In genomic region chr10:77589749-77590148, GRCm38 (mm10) we compare ENCODE assay signal across 15 mouse cellular contexts. TPM values are rescaled to one million over a fixed set of nuclear protein-coding genes. Genes with fewer than 3 reads are reported as not detected.
DNase-seq lines count a peak whose midpoint lies in the region; ATAC-seq and TF ChIP-seq lines count a peak whose summit lies in the region.
"Had no signal": no experiment of that assay in that cellular context is flagged by ENCODE, and none has a peak within 500 bp of the region (broad histone marks: within the 10 kb centered on the region; RNA-seq: fewer than 3 reads in every experiment).

No protein-coding gene starts in this region.

- H3K4me1 ChIP-seq in heart, embryonic 13.5 days: peaks cover 55% of the 10 kb centered on the region
- peaks cover 4% of the 10 kb centered on the region; the same call in 1 of the 2 replicates for H3K4me1 ChIP-seq in kidney, embryonic 14.5 days (ENCODE audit: control insufficient read depth, insufficient read depth, low read length)
- H3K4me1 ChIP-seq in cortical plate, adult 2 months (ENCODE audit: control insufficient read depth, insufficient read depth, low read length): peaks cover 21% of the 10 kb centered on the region
- H3K4me1 ChIP-seq in liver, embryonic 12.5 days: peaks cover 67% of the 10 kb centered on the region

- H3K4me2 ChIP-seq in heart, embryonic 13.5 days: peak overlapping the region; percentile 2; the same call in 1 of the 2 replicates
- no peak overlapping the region for H3K4me2 ChIP-seq in kidney, embryonic 14.5 days (replicated peaks; ENCODE audit: low read depth, low read length)
- peak overlapping the region; percentile 18; the same call in 1 of the 2 replicates for H3K4me2 ChIP-seq in liver, embryonic 12.5 days
- H3K4me2 ChIP-seq: forebrain, embryonic 12.5 days; midbrain, embryonic 12.5 days had no signal

- peaks cover 79% of the 10 kb centered on the region for H3K36me3 ChIP-seq in heart, embryonic 13.5 days
- peaks cover 64% of the 10 kb centered on the region for H3K36me3 ChIP-seq in kidney, embryonic 14.5 days (ENCODE audit: control insufficient read depth, insufficient read depth, low read length)
- peaks cover 89% of the 10 kb centered on the region for H3K36me3 ChIP-seq in liver, embryonic 12.5 days

- DNase-seq in heart, adult 18-20 months: no peak
- no peak for DNase-seq in kidney, adult 8-10 months
- DNase-seq: cerebellum, adult 2 months; gastrocnemius, postnatal 10 days; kidney, adult 11 months; lung, postnatal 10 days had no signal

- no peak for TF ChIP-seq CTCF in cortical plate, adult 2 months (IDR thresholded peaks at IDR 0.05; ENCODE audit: extremely low read depth, insufficient read depth, low read length)

- H3K27me3 ChIP-seq in heart, embryonic 13.5 days (replicated peaks): no peaks in the 10 kb centered on the region
- H3K27me3 ChIP-seq in kidney, embryonic 14.5 days (ENCODE audit: control insufficient read depth, insufficient read depth, low read length): no peaks in the 10 kb centered on the region
- no peaks in the 10 kb centered on the region for H3K27me3 ChIP-seq in liver, embryonic 12.5 days (replicated peaks)
- H3K27me3 ChIP-seq: CH12.LX; forebrain, embryonic 12.5 days; midbrain, embryonic 12.5 days; Patski had no signal

- ATAC-seq in heart, embryonic 13.5 days (ENCODE audit: extremely low read depth, insufficient number of reproducible peaks, low FRiP score, low TSS enrichment): no peak
- peak; percentile 33; the same call in 1 of the 2 replicates for ATAC-seq in kidney, embryonic 14.5 days (ENCODE audit: low FRiP score, low TSS enrichment)
- no peak for ATAC-seq in liver, embryonic 12.5 days
- no peak for ATAC-seq in inflammation-experienced regulatory T-cells, adult 6 months
- ATAC-seq: Patski had no signal

- no peak overlapping the region for H3K4me3 ChIP-seq in heart, embryonic 13.5 days
- H3K4me3 ChIP-seq in kidney, embryonic 14.5 days (ENCODE audit: low read length): no peak overlapping the region
- H3K4me3 ChIP-seq in cortical plate, adult 2 months (ENCODE audit: insufficient read depth, low read length): no peak overlapping the region
- no peak overlapping the region for H3K4me3 ChIP-seq in liver, embryonic 12.5 days
- H3K4me3 ChIP-seq: forebrain, embryonic 12.5 days; midbrain, embryonic 12.5 days had no signal

- H3K9ac ChIP-seq in heart, embryonic 13.5 days: no peak overlapping the region
- H3K9ac ChIP-seq in kidney, embryonic 14.5 days (ENCODE audit: low read depth, low read length): no peak overlapping the region
- peak overlapping the region; percentile 14; the same call in 1 of the 2 replicates for H3K9ac ChIP-seq in liver, embryonic 12.5 days
- H3K9ac ChIP-seq: midbrain, embryonic 12.5 days had no signal

- peak overlapping the region; percentile 74 for H3K27ac ChIP-seq in heart, embryonic 13.5 days (replicated peaks)
- no peak overlapping the region for H3K27ac ChIP-seq in kidney, embryonic 14.5 days (ENCODE audit: low read depth, low read length)
- peak overlapping the region; percentile 41; the same call in 1 of the 2 replicates for H3K27ac ChIP-seq in cortical plate, adult 2 months (ENCODE audit: insufficient read depth, low read length)
- H3K27ac ChIP-seq in liver, embryonic 12.5 days: peak overlapping the region; percentile 81
- H3K27ac ChIP-seq: forebrain, embryonic 12.5 days; midbrain, embryonic 12.5 days had no signal

- 73% methylated on average over 8 of the region's 8 CpGs for WGBS in heart, embryonic 13.5 days
- 78% methylated on average over 8 of the region's 8 CpGs for WGBS in kidney, embryonic 14.5 days
- 71% methylated on average over 8 of the region's 8 CpGs for WGBS in liver, embryonic 12.5 days (ENCODE audit: insufficient replicate concordance)

- no peaks in the 10 kb centered on the region for H3K9me3 ChIP-seq in heart, embryonic 13.5 days
- H3K9me3 ChIP-seq in kidney, embryonic 14.5 days (ENCODE audit: control insufficient read depth, low read length): no peaks in the 10 kb centered on the region
- no peaks in the 10 kb centered on the region for H3K9me3 ChIP-seq in liver, embryonic 12.5 days (replicated peaks)
- H3K9me3 ChIP-seq: forebrain, embryonic 12.5 days; midbrain, embryonic 12.5 days had no signal

- no peak for TF ChIP-seq POLR2A in cortical plate, adult 2 months (IDR thresholded peaks at IDR 0.05; ENCODE audit: extremely low read depth, insufficient read depth, low read length)

RNA-seq across cellular contexts. Expression of gene Pttg1ip, which starts 8.2 kb away (rescaled TPM):
- 103 and 110 TPM in 2 replicates for polyA plus RNA-seq in heart, embryonic 13.5 days (2015; fragmentation: Nextera tagmentation; extraction: Ambion mirVana)
- total RNA-seq in heart, adult 18-20 months (2021): 100 to 1,000 TPM; 132 to 150 TPM
- polyA plus RNA-seq in kidney, embryonic 14.5 days (2014; fragmentation: Nextera tagmentation; extraction: Ambion mirVana): 104 and 144 TPM in 2 replicates
- 111 and 113 TPM in 2 replicates for polyA plus RNA-seq in cortical plate, adult 2 months (2012; rRNA removed)
- polyA plus RNA-seq in liver, embryonic 12.5 days (2016; fragmentation: Nextera tagmentation; extraction: Ambion mirVana): 68.8 and 72.8 TPM in 2 replicates
- 100 to 1,000 TPM in 2 of 3 experiments, 10 to 100 TPM in 1; 83.7 to 113 (median 112) TPM for polyA plus RNA-seq in inflammation-experienced regulatory T-cells, adult 6 months (2017; shearing (Covaris generic))

RNA-seq across cellular contexts. Expression of gene Sumo3, which starts 16.1 kb away (rescaled TPM):
- polyA plus RNA-seq in heart, embryonic 13.5 days (2015; fragmentation: Nextera tagmentation; extraction: Ambion mirVana): 171 and 186 TPM in 2 replicates
- 10 to 100 TPM; 81.7 to 82.3 TPM for total RNA-seq in heart, adult 18-20 months (2021)
- 253 and 294 TPM in 2 replicates for polyA plus RNA-seq in kidney, embryonic 14.5 days (2014; fragmentation: Nextera tagmentation; extraction: Ambion mirVana)
- 270 and 272 TPM in 2 replicates for polyA plus RNA-seq in cortical plate, adult 2 months (2012; rRNA removed)
- 138 and 146 TPM in 2 replicates for polyA plus RNA-seq in liver, embryonic 12.5 days (2016; fragmentation: Nextera tagmentation; extraction: Ambion mirVana)
- polyA plus RNA-seq in inflammation-experienced regulatory T-cells, adult 6 months (2017; shearing (Covaris generic)): 10 to 100 TPM; 73.1 to 90.7 (median 74.3) TPM

RNA-seq across cellular contexts. Expression of gene Gm49325, which starts 16.2 kb away (rescaled TPM):
- polyA plus RNA-seq in heart, embryonic 13.5 days (2015; fragmentation: Nextera tagmentation; extraction: Ambion mirVana): 2.8 TPM in 1 of 2 replicates, not detected in the other
- total RNA-seq in heart, adult 18-20 months (2021): 10 to 100 TPM; 15.5 to 15.7 TPM
- 1.2 and 1.8 TPM in 2 replicates for polyA plus RNA-seq in kidney, embryonic 14.5 days (2014; fragmentation: Nextera tagmentation; extraction: Ambion mirVana)
- 9.3 TPM in 1 of 2 replicates, not detected in the other for polyA plus RNA-seq in cortical plate, adult 2 months (2012; rRNA removed)
- 5.1 TPM in 1 of 2 replicates, not detected in the other for polyA plus RNA-seq in liver, embryonic 12.5 days (2016; fragmentation: Nextera tagmentation; extraction: Ambion mirVana)
- 10 to 100 TPM in 1 of 3 experiments, 1 to 10 TPM in 1, not detected in 1; 3.6 to 10.0 TPM for polyA plus RNA-seq in inflammation-experienced regulatory T-cells, adult 6 months (2017; shearing (Covaris generic))

RNA-seq across cellular contexts. Expression of gene Ube2g2, which starts 32.3 kb away (rescaled TPM):
- polyA plus RNA-seq in heart, embryonic 13.5 days (2015; fragmentation: Nextera tagmentation; extraction: Ambion mirVana): 78.6 and 81.9 TPM in 2 replicates
- total RNA-seq in heart, adult 18-20 months (2021): 10 to 100 TPM; 80.9 to 82.8 TPM
- 41.3 and 51.8 TPM in 2 replicates for polyA plus RNA-seq in kidney, embryonic 14.5 days (2014; fragmentation: Nextera tagmentation; extraction: Ambion mirVana)
- polyA plus RNA-seq in cortical plate, adult 2 months (2012; rRNA removed): 38.8 and 40.7 TPM in 2 replicates
- polyA plus RNA-seq in liver, embryonic 12.5 days (2016; fragmentation: Nextera tagmentation; extraction: Ambion mirVana): 55.7 and 59.9 TPM in 2 replicates
- 10 to 100 TPM; 41.1 to 55.4 (median 50.1) TPM for polyA plus RNA-seq in inflammation-experienced regulatory T-cells, adult 6 months (2017; shearing (Covaris generic))

RNA-seq across cellular contexts. Expression of gene Itgb2, which starts 59.7 kb away (rescaled TPM):
- polyA plus RNA-seq in heart, embryonic 13.5 days (2015; fragmentation: Nextera tagmentation; extraction: Ambion mirVana): 1.5 and 1.6 TPM in 2 replicates
- 1 to 10 TPM; 6.8 to 7.9 TPM for total RNA-seq in heart, adult 18-20 months (2021)
- 1.1 and 1.3 TPM in 2 replicates for polyA plus RNA-seq in kidney, embryonic 14.5 days (2014; fragmentation: Nextera tagmentation; extraction: Ambion mirVana)
- 6.1 and 7.3 TPM in 2 replicates for polyA plus RNA-seq in cortical plate, adult 2 months (2012; rRNA removed)
- polyA plus RNA-seq in liver, embryonic 12.5 days (2016; fragmentation: Nextera tagmentation; extraction: Ambion mirVana): 13.5 and 13.9 TPM in 2 replicates
- polyA plus RNA-seq in inflammation-experienced regulatory T-cells, adult 6 months (2017; shearing (Covaris generic)): 100 to 1,000 TPM; 493 to 517 (median 499) TPM
